Mouse (Mus musculus) frontal cortex, postnatal 36 days (tissue): ENCODE measurements at regions not wholly inside any gene's neighbourhood (a gene's known extent, or its start where the extent isn't known, plus 50 kb on each side); places are given as distances from the start of the nearest gene placed in this dataset.
A peak's percentile ranks its signal among the peaks of the same experiment; 100 is the strongest.
"Not testable (repeated sequence)": the region's sequence is repeated elsewhere in the genome, so short reads cannot be mapped to it uniquely, and the experiment has no call there.

Experiments
- DNase-seq, 2 experiments: peaks; one replicate each; pipeline ENCODE4 v3.0.0; 2022; ENCODE audit warnings: low spot score in 2 of 2

- DNase-seq = no peak
Measured at GRCm38 (mm10) chrX:18727940-18728710, 266.9 kb upstream of the 4930578C19Rik start.

- DNase-seq = peak in 1 of 2 experiments; percentile 28
Measured at GRCm38 (mm10) chrX:18687216-18687615, 226.0 kb upstream of the 4930578C19Rik start.

GRCm38 (mm10) chrX:18667251-18667650 lies 206.1 kb upstream of the 4930578C19Rik start:
- DNase-seq = not testable (repeated sequence)

- no peak for DNase-seq
Measured at GRCm38 (mm10) chrX:18663101-18663500, 201.9 kb upstream of the 4930578C19Rik start.

GRCm38 (mm10) chrX:18618581-18618980 lies 157.4 kb upstream of the 4930578C19Rik start:
- DNase-seq = no peak
